Mouse (Mus musculus): ENCODE results near the gene Kif6.

DNA sequence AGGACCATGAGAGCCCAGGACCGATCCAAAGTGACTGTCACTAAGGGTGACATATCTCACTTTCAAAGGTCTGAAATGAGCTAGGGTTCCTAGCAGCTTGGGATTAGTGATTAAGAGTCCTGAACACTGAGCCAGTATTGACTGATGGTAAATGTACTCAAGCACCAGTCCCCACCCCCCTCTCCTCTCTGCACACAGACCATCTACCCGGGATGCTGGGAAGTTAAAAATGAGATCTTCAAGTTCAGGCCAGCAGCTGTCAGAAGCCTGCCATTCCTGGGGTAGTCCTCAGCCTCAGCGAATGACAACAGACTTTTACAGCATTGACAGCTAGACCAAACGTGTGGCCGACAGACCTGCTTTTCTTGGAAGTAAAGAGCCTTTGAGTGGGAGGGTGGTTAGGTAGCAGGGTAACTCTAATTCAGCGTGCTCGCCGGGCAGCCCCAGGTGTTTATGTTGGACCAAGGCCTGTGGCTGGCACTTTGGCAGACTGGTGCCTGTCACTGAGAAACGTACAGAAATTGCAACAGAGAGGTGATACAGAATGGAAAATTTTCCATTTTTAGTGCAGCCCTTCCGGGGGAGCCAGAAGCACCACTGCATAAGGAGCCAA is 156.9 kb downstream of the Kif6 start:
- no peak for TF ChIP-seq CTCF (IDR thresholded peaks at IDR 0.05; ENCODE audit: borderline replicate concordance, extremely low read depth, insufficient read depth, insufficient read length)
- TF ChIP-seq POLR2A (IDR thresholded peaks at IDR 0.05; ENCODE audit: borderline replicate concordance, extremely low read depth, insufficient read depth, insufficient read length, poor library complexity, severe bottlenecking): no peak
